Mouse (Mus musculus) c-Kit-positive CD71-negative TER-119-negative erythroid progenitor cells, embryonic 14.5 days (primary cell): ENCODE results near the gene Gpc6.

Experiments used
- DNase-seq: peaks from one replicate; pipeline ENCODE4 v3.0.0-alpha.2; 2013; ENCODE audit warnings: low read depth

The Gpc6 gene

DNA sequence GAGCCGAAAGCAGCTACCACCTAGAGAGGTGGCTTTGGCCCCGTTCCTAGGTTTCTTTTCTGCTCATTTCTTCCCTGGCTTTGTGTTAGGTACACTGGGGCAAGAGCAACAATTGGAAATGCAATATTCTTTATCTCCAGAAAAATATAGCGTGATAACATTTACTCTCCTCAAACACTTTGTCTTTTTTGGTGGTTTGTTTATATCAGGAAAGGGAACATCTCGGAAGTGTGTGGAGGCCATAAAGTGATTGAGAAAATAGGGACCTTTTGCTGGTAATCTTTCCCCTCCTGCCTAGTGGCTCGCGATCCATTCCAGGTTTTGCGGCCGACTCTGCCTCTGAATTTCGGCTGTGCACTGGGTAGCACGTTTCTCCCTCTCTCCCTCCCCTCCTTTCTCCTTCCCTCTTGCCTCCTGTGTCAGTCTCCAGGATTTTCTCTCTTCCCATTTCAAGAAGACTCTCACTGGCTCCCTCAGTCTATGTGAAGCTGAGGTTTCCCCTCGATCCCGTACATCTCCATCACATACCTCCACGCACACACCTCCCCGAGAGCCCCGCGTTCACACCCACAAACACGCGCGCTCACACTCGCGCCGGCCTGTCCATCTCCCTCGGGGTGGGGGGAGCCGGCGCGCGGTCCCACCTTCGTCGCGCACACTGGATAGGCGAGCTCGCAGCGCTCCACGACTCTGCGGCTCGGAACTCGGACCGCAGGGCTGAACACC, at the start of gene Gpc6:
Gene Gpc6 (plus strand): TSS at position 440 of the 726 bp plus-strand sequence.
- DNase-seq, result no peak

DNA sequence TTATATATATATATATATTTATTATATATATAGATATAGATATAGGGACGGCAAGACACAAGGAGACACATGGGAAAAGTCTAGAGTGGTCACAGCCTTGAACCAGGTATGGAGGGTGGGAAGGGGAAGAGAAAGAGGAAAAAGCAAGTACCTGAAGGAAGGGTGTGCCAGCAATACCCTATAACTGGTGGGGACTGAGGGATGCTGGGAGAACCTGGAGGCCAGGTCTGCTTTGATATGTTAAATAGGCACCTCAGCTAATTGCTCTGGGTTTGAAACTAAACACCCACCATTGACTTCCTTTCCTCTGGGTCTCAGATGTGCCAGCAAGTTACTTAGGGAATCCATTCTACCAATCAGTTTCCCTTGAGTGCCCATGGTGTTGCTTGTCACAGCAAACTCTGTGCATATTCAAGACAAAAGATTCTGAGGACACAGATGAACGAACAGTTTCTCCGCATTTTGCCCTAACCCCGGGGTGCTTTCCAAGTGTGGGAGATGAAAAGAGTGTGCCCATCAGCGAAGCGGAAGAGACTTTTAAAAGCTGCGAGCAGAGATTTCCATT, 42.6 kb upstream of the Gpc6 start:
- no peak for DNase-seq

DNA sequence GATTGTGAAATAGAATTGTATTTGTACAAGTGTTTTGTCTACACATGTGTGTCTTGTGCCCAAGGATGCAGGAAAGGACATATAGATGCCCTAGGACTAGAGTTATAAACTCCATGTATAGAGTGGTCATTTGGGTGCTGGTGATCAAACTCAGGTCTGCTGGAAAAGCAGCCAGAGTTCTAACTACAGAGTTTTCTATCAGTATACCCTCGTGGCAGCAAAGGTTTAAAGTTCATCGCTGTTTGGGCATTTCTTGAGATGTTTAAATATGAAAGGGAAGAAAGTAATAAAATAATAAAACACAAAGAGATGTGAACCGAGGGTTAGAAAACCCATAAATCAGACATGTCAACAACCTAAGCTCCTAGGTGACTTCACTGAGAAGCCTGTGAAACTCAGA, 30.8 kb upstream of the Gpc6 start:
- no peak for DNase-seq

GRCm38 (mm10) chr14:116897971-116898370, 27.1 kb upstream of the Gpc6 start:
- no peak for DNase-seq

GRCm38 (mm10) chr14:116911768-116912167, 13.3 kb upstream of the Gpc6 start:
- no peak for DNase-seq

DNA sequence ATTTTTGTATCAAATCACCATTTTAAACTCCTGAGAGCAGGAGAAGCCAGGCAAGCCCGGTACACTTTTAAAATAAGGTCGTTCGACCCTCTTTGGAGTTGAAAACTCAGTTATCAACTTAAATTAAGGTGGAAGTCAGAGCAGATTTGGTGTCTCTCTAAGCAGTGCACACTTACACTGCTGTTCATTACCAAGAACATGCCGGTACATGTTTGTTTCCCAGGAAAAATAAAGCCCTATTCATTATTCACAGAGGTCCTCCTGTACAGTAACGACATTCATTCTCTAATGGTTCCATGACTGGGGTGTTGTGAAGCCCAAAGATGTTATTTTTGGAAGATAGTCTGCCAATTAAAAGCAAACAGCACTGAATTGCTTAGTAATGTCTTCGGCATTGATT, 8.2 kb upstream of the Gpc6 start:
- no peak for DNase-seq

DNA sequence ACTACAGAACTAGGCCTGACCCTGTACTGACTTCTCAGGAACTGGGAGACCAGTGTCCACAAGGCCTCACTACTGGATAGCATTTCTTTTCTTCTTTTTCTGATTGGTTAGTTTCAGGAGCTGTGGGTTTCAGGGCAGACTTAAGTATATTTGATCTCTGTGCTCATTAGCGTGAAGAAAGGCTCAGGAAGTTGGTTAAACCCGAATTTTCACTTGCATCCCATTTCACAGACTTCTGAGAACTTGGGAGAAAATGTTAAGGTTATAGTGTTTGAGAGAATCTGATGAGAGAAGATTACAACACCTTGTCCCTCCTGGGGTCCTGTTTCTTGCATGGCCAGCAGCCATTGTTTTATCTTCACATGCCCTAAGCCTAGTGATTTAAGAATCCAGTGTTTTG, 849 bp upstream of the Gpc6 start:
- no peak for DNase-seq

DNA sequence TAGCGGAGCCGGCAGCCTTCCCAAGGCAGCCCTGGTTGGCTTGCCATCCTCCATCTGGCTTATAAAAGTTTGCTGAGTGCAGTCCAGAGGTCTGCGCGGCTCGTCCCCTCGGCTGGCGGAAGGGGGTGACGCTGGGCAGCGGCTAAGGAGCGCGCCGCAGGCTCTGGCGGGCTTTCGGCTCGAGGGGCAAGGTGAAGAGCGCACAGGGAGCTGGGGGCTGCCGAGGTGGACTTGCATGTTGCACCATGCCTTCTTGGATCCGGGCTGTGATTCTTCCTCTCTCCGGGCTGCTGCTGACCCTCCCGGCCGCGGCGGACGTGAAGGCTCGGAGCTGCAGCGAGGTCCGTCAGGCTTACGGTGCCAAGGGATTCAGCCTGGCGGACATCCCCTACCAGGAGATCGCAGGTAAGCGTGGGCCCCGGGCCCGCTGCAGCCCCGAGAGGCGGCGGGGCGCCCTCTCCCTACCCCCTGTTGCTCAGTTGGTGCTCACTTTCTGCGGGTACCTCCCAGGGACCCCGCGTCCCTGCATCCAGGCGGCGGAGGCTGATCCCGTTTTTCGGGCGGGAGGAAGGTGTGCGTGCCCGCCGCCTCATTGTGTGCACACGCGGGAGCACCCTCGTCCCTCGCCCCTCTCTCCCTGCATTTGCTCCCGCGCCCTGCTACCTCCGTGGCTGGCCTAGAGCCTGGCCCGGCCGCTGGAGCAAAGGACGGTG, 732 bp downstream of the Gpc6 start:
- DNase-seq, result no peak

GRCm38 (mm10) chr14:116926404-116927171, 1.5 kb downstream of the Gpc6 start:
- no peak for DNase-seq

- DNase-seq, result no peak
These were observed 2.5 kb downstream of the Gpc6 start for GRCm38 (mm10) chr14:116927341-116928315.

GRCm38 (mm10) chr14:116928395-116928794, 3.3 kb downstream of the Gpc6 start:
- DNase-seq, result no peak

DNA sequence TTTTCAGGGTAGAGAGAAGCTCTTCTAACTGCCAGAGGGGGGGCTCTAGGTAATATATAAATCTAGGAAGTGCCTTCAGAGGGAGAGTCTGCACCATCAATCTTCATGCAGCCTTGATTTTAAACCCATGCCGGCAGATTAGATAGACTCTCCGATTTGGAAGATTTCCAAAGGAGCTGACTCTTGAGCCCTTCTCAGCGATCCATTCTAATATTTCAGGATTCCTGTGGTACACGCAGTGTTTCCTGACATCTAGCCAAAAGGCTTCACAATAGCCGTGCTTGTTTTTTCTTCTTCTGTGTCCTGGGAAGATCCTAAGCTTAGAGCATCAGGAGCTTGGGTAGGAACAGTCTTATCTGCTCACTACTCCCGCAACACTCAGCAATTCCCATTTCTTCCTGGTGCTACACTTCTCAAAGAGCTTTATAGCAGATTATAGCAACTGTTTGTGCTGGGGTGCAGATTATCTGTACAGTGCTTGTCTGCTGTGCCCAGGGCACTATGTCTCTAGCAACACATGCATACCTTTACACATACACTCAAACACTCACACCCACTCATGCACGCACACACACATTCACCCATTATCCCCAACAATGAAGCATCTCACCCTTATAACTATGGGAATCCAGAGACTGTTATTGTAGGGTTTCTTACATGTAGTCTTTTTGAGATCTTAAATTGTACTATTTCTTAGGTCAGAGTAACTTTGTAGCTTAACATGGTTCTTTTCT, 3.8 kb downstream of the Gpc6 start:
- DNase-seq, result no peak

DNA sequence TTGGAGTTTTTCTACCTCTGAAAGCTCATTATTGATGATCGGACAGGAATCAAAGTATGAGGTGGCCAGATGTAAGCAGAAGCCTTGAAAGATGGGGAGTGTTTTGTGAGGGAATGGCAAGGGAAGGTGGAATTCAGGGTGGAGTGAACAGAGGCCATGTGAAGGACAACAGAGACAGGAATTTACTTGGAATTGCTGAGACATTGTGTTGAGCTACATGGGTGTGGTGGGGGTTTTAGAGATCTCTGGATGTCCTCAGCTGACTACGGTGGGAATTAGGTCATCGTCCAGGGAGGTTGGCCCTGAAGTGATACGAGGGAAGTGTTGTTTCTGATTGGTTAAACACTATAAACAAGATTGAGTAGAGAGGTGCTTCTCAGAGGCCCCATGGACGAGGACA, 8.7 kb downstream of the Gpc6 start:
- DNase-seq, result no peak

- no peak for DNase-seq
These were observed 12.9 kb downstream of the Gpc6 start for GRCm38 (mm10) chr14:116937910-116938560.

DNA sequence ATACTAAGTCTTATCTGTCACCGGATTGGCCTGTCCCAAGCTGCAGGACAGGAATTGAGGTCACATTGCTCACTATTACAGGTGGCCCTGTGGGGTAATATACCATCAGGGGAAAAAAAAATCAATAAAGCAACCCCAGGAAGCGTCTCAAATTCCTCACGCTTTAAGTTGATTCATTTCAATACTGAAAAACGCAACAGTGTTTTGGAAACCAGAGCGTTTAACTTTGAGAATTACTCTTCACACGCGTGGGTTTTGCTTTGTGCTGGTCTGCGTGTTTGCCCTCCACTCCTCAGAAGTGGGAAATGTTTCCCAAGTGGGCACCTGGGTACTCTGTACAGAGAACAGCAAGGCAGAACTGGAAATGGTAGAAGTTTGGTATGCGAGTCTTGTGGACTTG, 13.6 kb downstream of the Gpc6 start:
- DNase-seq, result no peak

DNA sequence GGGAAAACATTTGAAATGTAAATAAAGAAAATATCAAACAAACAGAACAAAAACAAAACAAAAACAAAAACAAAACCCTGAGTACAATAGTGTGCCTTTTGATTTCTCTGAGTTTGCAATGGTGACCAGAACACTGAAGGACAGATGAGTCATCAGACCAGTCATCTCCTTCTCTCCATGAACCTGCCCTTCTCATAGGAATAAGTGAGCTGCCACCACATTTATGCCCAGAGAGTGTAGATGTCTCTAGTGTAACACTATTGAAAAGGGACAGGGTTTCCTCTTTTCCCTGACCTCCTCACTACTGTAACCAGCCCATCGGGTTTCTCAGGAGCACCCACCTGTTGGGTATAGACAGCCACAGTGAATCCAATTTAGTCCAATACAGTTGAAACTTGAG, 14.4 kb downstream of the Gpc6 start:
- DNase-seq, result no peak

- no peak for DNase-seq
These were observed 16.7 kb downstream of the Gpc6 start for GRCm38 (mm10) chr14:116941772-116942171.

GRCm38 (mm10) chr14:116943751-116944150, 18.6 kb downstream of the Gpc6 start:
- DNase-seq, result no peak

DNA sequence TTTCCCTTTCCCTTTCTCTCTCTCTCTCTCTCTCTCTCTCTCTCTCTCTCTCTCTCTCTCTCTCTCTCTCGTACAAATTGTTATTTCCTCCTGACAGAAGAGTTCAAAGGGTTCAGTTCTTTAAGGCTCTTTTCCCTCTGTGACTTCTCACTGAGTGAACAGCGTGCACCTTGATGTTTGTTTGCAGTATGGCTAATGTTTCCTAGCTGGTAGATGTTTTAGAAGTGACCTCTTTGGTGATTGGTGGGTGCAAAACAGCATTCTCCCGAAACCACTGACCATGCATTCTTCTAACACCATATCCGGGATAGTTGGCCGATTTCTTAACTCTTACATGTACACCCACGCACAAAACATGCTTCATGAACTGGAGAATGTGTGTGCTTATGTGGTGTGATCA, 20.9 kb downstream of the Gpc6 start:
- DNase-seq, result no peak

- DNase-seq, result no peak
These were observed 22.3 kb downstream of the Gpc6 start for GRCm38 (mm10) chr14:116947461-116947860.
